Mouse (Mus musculus) spleen, postnatal 36 days (tissue): ENCODE measurements around the gene Cdh16.
"Not testable (repeated sequence)": the region's sequence is repeated elsewhere in the genome, so short reads cannot be mapped to it uniquely, and the experiment has no call there.

Experiments
- DNase-seq, 2 experiments: peaks; one replicate each; pipeline ENCODE4 v3.0.0; 2022; ENCODE audit warnings: low spot score in 2 of 2, mixed read lengths in 1 of 2

The Cdh16 gene

GRCm38 (mm10) chr8:104613119-104613518 is 11.1 kb downstream of the Cdh16 start:
- no peak for DNase-seq

DNA sequence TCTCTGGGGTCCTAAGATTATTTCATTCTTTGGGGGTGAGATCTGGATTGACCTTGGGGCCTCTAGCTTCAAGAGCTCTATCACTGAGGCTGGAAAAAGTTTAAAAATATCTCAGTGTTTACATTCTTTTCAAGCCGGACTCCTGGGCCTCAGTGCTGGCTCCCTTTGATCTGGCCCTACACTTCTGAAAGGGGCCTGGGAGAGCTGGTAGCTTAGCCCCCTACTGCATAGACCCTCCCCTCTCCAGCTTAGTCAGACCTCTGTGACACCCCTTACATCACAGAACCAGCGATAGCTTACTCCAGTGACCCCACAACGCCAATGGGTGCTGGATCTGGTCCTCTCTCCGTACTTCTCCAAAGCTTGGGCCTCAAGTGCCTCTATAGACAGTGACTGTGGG is 12.6 kb downstream of the Cdh16 start:
- DNase-seq: no peak

DNA sequence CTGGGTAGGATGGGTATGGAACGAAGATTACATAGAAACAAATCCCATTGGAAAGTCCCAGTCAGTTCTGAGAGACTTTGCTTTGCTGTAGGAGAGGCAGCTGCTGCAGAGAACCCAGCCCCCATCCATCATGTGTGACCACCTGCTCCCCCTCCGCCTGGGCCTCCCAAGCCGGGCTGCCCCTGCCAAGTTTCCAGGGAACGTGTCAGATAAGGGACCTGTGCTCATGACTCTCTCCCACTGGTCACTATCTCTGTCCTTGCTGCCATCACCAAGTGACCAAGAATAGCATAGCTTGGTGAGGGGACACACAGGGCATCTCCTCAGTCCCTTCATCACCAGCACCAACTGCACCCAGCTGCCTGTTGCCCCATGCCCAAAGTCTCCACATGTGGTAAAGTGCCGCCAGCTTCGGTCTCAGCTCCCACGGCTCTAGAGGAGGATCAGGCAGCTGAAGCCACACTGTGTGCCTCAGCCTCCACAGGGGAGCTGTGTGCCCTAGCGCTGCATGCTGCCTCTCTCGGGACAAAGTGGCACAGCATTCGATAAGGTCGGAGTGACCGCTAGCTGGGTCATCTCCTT is 13.9 kb downstream of the Cdh16 start:
- no peak for DNase-seq

DNA sequence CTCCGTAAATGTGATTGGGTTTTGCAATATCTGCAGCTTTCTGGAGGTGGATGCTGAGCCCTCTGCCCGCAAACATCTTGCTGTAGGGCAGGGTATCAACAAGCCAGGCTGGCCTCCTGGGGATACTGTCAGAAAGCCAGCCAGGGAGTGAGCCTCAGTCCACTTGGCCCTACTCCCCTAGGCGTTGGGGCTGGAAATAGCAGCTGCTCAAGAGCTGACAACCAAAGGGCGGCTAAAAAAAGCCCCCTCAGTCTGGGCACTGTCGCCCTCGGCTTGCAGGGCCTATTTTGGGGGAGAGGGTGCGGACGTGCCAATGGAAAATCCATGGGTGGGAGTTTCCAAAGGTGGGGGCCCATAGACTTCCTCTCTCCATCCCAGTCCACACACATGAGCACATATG is 15.0 kb downstream of the Cdh16 start:
- DNase-seq: no peak

- no peak for DNase-seq
Measured at GRCm38 (mm10) chr8:104607944-104608343, 16.3 kb downstream of the Cdh16 start.

DNA sequence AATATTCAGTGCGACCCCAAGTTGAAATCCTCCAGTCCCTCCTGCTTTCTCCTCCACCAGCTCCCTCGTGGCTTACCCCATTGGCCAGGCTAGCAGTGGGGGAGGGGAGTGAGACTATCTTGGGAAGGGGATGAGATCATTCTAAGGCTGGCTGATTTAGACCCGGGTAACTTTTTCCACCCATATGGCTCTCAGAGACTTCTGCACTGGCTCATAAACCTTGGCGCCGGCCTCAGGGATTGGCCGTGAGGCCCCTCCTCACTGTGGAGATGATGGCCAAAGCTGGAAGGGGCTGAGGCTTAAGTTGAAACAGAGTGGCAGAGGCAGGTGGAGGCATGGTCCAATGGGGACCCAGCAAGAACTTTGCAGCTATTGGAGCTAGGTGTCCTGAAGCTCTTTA is 17.9 kb downstream of the Cdh16 start:
- no peak for DNase-seq

- DNase-seq: no peak
Measured at GRCm38 (mm10) chr8:104603245-104603593, 21.0 kb downstream of the Cdh16 start.

GRCm38 (mm10) chr8:104602468-104603244 is 21.5 kb downstream of the Cdh16 start:
- peak; percentile 68 to 69 for DNase-seq

- DNase-seq: no peak
Measured at GRCm38 (mm10) chr8:104601941-104602371, 22.2 kb downstream of the Cdh16 start.

DNA sequence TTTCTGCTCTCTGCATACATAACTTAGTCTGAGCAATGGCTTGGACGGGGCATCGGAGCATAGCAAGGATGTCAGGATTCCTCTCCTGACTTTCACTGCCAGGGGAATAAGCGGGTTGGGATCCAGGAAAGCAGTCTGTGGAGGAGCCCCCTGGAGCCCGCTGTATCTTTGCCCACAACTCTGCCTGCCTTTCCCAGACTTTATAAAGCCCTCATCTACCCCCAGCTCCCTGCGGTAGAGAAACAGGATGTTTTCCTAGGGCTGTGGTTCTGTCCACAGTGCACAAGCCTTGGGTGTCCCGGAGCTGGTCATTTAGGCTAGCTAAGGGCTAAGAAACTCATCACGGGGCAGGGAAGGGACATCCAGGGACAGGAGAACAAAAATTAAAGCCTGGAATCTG is 22.8 kb downstream of the Cdh16 start:
- no peak for DNase-seq

DNA sequence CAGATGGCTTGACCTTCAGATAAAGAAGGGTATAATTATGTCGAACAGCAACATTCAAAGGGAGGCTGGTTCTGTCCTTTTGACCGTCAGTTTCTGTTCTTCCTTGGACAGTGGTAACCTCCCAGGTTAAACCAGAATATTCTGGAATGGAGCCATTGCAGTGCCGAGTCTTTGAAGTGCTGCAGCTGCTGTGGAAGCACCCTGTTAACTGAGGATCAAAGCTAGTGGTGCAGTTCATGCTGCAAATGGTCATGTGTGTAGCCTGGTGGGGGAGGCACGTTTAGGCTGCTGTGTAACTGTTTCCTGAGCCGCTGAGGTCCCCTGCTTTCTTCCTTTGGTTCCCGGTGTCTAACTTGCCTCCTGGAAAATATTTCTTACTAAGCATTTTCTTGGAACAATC is 25.7 kb downstream of the Cdh16 start:
- no peak for DNase-seq

GRCm38 (mm10) chr8:104597656-104598055 is 26.5 kb downstream of the Cdh16 start:
- DNase-seq: no peak

DNA sequence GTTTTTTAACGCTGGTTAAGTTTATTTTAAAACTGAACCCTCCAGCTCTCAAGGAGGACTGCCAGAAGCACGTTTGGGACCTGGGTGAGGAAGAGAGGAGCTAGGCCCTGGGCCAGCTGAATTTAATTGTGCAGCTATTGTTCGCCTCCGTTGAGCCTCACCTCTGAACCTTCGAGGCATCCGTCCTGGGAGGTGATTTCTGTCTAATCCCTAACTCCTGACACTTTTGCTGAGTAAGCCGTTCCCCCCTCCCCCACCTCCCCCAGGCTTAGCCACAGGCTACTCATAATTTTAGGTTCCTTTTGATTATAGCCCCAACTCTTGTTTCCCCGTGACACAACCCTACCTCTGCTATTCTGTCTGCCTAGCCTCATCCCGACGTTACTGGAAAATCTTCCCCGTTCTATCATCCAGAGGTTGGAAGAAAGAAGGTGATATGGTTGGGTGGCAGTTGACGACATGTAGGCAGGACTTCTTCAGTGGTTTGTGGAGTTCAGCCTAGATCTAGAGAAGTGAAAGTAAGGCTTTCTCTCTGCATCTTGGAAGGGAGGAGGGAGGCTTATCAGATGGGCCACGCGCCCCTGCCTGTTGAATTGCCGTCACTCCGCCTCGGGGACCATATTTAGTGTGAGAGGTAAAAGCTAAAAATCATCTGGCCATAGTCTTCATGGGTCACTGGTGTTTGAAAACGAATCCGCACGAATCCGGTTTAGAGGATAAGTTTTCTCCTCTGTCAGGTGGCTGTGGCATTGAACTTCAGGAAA is 28.2 kb downstream of the Cdh16 start:
- DNase-seq: peak in 1 of 2 experiments; percentile 13

- no peak for DNase-seq
Measured at GRCm38 (mm10) chr8:104594611-104595362, 29.4 kb downstream of the Cdh16 start.

- DNase-seq: no peak
Measured at GRCm38 (mm10) chr8:104593536-104594325, 30.5 kb downstream of the Cdh16 start.

- no peak for DNase-seq
Measured at GRCm38 (mm10) chr8:104592566-104592965, 31.6 kb downstream of the Cdh16 start.

- no peak for DNase-seq
Measured at GRCm38 (mm10) chr8:104591856-104592255, 32.3 kb downstream of the Cdh16 start.

- peak; percentile 91 to 93 for DNase-seq
Measured at GRCm38 (mm10) chr8:104591133-104591834, 32.9 kb downstream of the Cdh16 start, which contains the start of gene Pdp2. Gene Pdp2, plus strand, starts transcription at chr8:104591451.

- no peak for DNase-seq
Measured at GRCm38 (mm10) chr8:104590284-104590683, 33.9 kb downstream of the Cdh16 start.

DNA sequence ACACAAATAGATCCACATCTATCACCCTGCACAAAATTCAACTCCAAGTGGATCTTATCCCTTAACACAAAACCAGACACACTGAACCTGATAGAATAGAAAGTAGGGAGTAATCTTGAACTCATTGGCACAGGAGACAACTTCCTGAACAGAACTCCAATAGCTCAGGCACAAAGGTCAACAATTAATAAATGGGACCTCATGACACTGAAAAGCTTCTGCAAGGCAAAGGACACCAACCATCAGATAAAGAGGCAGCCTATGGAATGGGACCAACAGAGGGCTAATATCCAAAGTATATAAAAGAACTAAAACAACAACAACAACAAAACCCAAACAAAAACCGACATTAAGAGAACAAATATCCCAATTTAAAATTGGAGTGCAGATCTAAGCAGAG is 39.7 kb downstream of the Cdh16 start:
- DNase-seq: no peak

GRCm38 (mm10) chr8:104577606-104578005 is 46.6 kb downstream of the Cdh16 start:
- DNase-seq: not testable (repeated sequence)
